Mouse (Mus musculus) ES-CJ7 (cell line): ENCODE data around the gene C2cd3.

Source experiments
- DNase-seq: peaks from one replicate; pipeline ENCODE4 v3.0.0; 2011; ENCODE audit warnings: low read depth, low spot score

Gene C2cd3

DNA sequence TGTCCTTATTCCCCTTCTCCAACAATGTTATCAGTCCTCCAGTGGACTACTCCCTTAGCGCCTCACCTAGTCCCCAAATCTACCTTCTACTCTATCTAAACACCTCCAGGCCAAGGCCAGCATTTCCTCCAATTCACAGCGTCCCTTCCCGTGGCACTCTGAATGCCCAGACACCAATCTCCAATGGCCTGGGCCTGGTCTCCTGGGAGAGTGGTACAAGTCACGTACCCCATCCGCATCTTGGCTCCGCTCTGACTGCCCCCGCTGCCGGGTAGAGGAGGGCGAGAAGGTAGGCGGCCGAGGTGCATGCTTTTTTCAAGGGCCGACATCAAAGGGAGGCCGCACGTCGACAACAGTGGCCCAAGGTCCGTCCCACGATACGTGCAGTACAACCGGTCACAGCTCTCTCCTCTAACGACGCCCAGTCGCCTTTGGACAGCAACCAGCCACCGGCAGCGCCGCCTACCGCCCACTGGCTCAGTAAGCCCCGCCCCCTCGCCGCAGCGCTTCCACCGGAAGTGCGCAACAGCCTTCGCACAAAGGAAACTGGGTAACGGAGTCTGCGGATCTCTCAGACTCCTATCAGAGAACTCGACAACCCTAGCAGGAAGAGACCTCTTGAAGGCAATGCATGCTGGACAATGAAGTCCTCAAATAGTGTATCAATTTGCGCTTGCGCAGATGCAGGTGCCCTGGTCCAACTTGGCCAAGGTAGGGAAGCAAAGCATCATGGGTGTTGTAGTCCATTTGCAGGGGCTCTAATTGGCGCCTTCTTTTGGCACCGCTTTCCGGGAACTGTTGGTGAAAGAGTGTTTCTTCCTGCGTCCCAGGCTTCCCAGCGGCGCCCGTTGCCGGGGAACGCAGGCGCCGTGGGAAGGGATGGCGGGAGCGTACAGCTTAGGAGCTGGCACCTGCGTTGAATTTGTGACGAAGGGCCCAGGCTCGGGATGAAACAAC is at the start of gene C2cd3, which contains the start of gene Ppme1:
Gene C2cd3 (plus strand): TSS at position 739 of the 957 bp plus-strand sequence.
Gene Ppme1 (minus strand): TSS at position 813 of the 957 bp plus-strand sequence.
- peak; percentile 100 for DNase-seq

DNA sequence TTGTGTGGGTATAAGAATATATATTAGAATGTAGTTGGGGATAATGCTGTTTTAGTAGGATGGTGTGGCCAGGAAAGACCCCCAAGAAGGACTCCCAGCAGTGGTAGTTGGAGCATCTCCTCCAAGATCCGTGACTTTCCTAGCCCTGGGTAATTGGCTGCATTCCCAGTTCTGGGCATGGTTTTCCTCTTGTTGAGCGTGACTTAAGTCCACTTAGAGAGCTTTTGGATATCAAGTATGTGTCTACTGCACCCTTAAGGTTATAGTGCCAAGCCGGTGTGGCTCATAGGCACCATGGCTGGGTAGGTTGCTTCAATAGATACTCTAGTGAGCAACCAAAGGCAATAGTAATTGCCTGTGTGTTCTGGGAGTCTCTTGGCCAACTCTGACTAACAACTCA is 48.3 kb upstream of the C2cd3 start:
- DNase-seq, result no peak

DNA sequence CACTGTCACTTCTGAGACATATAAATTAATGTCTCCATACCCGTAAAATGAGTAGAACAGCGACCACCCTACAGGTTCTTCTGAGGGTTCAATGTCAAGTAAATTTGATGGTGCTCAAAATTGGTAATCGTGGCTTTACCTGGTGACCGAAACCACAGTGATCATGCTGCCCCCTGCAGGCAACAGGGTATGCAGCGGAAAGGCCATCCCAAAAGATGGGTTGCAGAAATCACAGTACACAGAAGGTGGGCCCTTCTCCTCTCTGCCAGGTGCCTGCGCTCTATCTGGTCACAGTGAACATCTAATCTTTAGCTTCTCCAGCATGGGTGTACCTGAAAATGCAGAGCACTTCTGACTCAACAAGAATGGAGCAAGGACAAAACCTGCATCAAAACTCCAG is 46.6 kb upstream of the C2cd3 start:
- peak; percentile 29 for DNase-seq

DNA sequence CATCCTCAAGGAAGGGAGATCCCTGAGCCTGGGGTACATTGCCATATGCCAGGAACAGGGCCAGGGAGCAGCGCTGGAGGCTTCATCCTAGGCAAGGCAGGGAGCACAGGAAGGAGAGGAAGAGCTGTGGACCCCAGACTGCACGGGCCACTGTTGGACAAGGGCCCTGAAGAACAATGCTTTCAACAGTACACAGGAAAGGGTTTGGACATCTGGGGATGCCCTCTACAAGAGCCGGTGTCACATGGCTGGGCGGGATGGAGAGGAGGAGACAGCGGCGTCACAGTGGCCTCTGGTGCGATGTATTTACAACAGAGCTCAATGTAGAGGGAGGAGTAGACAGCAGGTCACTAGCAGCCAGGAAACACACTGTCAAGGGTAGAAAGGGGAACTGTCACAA is 44.5 kb upstream of the C2cd3 start:
- DNase-seq, result no peak

DNA sequence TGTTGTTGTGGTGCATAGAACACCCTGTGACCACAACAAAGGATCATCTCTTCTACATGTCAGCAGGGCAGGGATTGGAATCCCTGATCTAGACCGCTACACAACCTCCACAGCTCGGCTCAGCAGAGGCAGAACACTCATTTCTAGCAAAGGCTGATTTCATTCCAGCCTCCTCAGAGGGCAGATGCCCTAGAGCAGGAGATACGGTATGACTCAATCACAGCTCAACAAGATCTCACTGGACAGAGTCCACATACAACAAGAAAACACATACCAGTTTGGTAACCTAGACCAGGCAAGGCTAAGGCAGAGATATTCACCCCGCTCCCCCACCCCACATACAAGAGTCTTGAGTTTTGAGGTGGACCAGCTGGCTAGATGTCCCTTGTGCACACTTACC is 43.4 kb upstream of the C2cd3 start:
- DNase-seq, result no peak

DNA sequence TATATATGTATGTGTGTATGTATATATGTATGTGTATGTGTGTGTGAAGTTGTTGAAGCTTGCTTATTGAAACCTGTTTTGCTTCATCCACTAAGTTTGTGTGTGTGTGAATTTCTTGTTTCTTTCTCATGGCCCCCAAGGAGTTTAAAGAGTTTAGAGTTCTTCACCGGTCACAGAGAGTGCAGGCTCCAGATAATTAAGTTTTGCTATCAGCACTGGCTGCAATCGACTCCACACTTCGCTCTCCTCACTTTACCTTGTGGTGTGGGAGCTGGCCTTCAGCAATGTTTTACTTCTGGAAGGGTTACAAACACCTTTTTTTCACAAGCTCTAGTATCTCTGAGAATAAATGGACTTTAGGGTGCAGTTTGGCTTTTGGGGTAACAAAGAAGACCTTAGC is 40.8 kb upstream of the C2cd3 start:
- DNase-seq, result no peak

DNA sequence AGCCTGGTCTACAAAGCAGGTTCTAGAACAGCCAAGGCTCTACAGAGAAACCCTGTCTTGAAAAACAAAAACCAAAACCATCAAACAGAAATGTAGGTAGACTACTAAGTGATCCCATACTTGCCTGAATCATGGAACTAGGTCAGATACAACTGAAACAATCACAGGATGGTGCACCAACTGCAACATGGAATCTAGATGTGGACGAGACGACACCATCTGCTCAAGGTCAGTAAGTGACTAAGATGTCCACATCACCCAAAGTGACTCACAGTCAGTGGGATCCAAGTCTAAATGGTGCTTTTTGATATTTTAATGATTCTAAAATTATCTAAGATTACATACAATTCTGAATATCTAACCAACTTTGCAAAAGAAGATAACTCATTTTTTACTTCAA is 36.1 kb upstream of the C2cd3 start:
- no peak for DNase-seq

DNA sequence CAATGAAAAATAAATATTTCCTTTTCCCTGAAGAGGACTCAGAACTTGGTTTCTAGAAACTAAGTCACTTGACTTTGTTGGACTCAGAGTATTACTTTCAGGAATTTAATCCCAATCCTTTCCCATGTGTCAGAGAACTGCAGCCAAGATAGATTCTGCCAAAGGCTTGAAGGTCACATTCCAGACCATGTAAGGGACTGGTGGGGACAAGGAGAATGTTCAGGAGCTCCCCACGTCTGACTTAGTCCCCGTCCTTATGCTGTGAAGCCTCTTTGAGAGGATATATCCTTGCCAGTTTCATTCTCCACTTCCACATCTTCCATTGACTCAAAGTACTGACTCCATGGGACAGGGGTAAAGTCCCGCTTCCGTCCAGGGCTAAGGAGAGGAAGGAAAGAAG is 17.0 kb upstream of the C2cd3 start:
- no peak for DNase-seq

DNA sequence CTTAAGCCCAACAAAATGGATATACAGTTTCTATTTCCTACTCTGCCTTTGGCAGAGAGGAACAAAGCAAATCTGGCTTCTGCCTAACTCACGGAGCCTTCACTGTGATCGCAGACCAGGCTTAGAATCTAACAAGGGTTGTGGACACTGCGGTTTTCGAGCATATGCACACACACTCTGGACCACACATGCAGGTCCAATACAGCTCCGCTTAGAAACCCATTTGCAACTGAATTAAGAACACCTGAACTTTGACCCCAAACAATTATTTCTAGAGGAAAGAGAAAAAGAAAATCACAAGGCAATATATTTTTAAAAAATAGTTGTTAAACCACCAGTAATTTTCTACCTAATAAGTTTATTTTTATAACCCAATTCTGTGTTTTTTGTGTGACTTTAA is 15.7 kb upstream of the C2cd3 start:
- no peak for DNase-seq

DNA sequence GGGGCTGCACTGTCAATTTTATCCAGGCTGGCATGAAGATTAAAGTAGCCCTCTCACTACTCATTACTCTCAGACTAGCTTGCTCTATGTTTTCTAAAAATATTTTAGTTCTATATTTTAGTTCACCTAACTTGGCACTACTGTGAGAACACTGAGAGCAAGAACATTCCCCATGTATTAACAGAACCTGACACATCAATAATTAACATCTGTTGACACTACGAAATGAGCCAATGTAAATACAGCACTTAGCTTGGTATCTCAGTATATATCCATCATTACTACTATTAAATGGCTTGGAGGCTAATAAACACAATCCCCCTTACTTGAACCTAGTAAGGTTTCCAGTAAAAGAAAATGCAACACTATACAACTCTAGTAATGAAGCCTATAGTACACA is 15.3 kb upstream of the C2cd3 start:
- DNase-seq, result no peak

- DNase-seq, result no peak
These were observed 14.2 kb upstream of the C2cd3 start for GRCm38 (mm10) chr7:100357856-100358255.

DNA sequence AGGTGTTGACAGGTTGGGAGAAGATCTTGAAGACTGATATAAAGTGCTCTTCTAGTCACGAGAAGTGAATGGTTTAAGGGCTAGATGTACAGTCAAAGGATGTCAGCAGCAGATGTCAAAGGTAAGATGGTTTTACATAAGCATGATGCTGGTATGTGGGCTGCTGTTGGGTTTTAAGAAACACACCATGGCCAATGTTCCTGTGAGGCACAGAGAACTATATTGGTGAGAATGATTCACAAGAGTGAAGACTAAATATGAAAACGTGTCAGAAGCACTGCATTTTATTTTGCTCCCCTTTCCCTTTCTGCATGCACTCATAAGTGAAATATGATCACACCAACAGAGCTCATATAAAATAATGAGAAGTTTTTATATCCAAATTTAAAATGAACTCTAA is 8.9 kb upstream of the C2cd3 start:
- DNase-seq, result no peak

DNA sequence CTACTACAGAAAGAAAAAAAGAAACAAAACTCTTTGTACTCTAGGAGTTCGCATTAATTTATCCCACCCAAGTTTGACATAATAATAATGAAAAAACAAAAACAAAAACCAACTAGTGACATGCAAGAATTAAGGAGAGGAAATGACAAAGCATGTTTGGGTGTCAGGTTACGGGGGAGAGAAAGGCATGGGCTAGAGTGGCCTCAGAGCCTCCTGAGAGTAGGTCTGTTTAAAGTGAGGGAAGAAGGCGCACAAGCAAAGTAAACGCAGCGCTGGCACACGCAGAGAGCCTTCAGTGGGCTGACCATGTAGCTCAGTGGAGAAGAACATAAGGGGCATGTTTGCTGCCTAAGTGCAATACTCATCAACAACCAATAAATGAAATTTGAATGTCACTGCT is 7.1 kb upstream of the C2cd3 start:
- DNase-seq, result no peak

DNA sequence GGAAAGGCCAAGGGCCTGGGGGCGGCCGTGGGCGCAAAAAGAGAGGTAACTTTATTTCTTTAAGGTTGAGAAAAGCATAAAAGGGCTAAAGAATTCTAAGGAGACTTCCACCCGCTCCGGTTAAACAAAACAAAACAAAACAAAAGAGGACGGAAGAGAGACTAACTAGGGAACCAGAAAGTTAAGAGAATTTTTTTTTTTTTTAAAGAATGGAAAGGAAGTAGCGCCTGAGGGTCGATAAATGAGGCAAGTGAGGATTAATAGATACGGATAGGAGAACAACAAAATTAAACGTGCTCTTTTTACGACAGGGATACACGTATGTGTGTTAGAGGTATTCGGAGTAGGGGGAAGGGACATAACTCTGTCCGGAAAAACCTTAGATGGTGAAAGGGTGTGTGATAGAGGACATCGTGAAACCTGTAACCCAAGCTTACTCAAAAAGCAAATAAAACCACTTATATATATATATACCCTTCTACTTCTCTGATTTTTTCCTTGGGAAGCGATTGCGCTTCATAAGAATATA is 483 bp downstream of the C2cd3 start:
- DNase-seq, result no peak

DNA sequence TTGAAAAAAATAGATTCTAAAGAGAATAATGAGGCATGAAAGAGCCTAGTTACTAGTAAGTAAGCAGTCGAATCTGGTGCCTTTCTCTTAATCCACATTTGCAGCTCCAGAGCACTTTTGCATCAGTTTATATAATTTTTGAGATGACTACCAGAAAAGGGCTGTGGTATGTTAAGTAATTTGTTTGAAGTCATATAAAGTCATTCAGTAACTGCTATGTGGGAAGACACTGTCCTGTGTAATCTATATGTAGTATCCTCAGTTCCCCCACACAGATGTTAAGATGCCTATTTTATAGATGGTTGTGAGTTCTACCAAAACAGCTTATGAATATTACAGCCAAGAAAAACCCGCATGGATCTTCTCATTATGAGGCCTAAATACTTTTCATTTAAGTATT is 6.2 kb downstream of the C2cd3 start:
- DNase-seq, result no peak

GRCm38 (mm10) chr7:100381161-100381560 is 9.1 kb downstream of the C2cd3 start:
- no peak for DNase-seq

DNA sequence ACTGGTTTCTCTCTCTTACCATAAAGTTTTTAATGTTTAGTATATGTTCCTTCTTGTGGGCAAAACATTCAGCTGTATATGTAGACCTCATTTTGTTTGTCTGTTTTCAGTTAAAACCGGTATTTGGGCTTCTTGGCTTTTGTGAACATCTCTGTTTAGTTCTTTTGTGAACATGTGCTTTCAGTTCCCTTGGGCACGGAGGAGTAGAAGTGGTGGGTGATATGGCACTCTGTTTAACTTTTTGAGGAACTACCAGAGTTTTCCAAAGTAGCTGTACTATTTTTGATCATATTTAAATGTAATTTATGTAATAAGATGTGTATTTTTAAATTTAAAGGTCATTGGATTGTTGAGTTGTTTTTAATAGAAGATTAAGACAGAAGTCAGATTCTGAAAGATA is 11.2 kb downstream of the C2cd3 start:
- DNase-seq, result no peak

DNA sequence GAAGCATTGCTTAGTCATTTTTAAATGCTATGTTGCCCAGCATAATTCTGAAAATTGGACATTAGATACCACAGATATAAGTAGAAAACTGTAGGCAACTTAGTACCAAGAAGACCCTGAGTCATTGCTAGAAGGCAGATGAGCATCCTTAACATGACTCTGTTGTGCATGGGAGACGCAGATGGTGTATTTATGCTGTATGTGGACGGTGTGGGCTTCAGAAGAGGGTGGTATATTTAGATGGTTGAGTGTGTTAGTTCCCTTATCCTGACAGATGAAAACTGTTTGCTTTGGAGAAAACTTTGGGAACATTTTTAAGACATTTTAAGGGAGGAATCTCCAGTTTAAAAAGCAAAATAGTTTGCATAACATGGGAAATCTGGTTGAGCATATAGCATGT is 16.1 kb downstream of the C2cd3 start:
- DNase-seq, result no peak

- DNase-seq, result no peak
These were observed 18.1 kb downstream of the C2cd3 start for GRCm38 (mm10) chr7:100390166-100390565.

DNA sequence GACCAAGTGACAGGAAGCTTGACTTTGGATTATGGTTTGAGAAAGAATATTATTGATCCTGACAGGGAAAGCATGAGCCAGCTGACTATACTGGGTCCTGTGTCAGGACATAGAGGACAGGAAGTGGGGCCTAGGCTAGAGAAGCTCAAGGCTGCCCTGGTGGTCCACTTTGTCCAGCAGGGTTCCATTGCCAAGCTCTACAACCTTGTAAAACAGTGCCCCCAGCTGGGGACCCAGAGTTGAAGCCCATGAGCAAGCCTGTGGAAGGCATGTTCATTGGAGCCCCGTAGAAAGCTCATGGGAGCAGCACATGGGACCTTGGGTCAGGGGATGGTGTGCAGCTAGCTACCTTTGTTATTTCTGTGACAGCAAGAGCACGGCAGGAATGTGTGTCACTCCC is 20.2 kb downstream of the C2cd3 start:
- no peak for DNase-seq

DNA sequence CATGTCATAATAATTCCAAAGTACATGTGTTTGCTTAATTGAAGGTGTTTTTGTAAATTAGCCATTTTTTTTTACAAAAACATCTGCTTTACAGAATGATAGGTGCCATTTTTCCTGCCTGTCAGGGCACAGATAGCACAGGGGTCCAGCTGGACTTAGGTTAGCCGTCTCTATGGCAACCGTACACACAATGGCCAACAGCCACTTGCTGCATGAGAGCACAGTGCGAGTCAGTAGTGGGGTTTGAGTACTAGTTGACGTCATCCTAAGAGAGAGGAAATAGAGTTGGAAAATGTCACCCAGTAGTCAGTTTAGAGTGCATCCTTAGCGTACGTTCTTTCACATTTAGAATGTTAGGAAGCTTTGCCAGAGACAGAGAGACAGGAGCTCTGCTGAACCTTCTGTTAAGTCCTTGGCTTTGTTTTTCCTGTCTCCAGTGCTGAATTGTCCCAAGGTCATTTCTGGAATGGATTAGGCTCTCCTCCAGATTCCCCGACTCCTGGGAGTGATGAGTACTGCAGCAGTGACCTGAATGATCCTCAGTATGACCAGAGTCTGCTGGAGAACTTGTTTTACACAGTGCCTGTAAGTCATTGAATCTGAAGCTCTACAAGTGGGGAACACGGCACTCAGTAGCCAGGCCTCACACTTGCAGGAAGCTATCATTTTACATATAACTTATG is 27.3 kb downstream of the C2cd3 start:
- DNase-seq, result no peak

- no peak for DNase-seq
These were observed 29.0 kb downstream of the C2cd3 start for GRCm38 (mm10) chr7:100400899-100401539.
